Mouse (Mus musculus): Measurements from ENCODE around the gene Il17ra. TPM values are rescaled to one million over a fixed set of nuclear protein-coding genes. Genes with fewer than 3 reads are reported as not detected.

The Il17ra gene
- polyA plus RNA-seq, 1 experiment from 2014 or later: 4.0 TPM

DNA sequence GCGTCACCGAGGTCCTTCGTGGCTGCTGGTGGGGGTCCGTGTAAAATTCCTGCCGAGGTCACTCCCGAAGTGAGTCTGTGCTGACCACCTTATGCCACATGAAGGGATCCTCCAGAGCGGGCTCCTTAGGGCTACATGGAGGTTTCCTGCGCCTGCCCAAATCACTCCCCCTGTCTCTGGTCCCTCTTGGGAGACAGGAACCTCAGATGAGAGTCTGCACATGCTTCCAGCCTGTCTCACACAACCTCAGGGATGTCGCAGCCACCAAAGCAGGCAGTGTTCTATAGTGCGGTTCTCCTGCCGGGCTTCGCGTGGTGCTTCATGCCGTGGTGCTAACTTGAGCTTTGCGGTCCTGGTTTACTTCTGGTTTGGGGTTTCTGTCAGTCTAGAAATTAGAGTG lies 1.8 kb upstream of the Il17ra start:
- no peaks in the 10 kb centered on the region for H3K9me3 ChIP-seq (replicated peaks)

DNA sequence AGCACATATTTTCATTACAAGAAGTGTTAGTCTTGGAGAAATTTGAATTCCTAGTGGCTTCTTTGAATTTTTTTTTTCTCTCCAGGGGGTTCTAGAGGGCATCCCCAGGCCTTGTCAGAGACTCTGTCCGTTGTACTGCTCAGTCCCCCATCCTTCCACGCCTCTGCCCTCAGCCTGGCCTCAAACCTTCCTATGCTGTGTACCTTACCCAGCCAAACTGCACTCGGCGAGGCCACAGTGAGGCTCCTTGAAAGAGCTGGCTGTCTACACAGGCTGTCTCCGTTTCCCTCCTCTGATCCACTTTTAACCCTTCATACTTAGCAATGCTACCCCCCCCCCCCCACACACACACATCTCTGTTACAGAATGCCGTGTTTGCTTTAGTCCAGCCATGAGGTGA lies 796 bp upstream of the Il17ra start:
- no peak overlapping the region for H3K27ac ChIP-seq (replicated peaks)
- H3K36me3 ChIP-seq: no peaks in the 10 kb centered on the region
- 59% methylated on average over 6 of the region's 6 CpGs for WGBS
- H3K4me3 ChIP-seq (replicated peaks): no peak overlapping the region
- H3K4me2 ChIP-seq: no peak overlapping the region
- no peak overlapping the region for H3K9ac ChIP-seq (replicated peaks)
- H3K27me3 ChIP-seq (replicated peaks): peaks cover 28% of the 10 kb centered on the region
- ATAC-seq (ENCODE audit: low FRiP score): no peak
- H3K4me1 ChIP-seq: peaks cover 16% of the 10 kb centered on the region
- H3K9me3 ChIP-seq (replicated peaks): no peaks in the 10 kb centered on the region

More for the DNA sequence above, 1.8 kb upstream of the Il17ra start:
- H3K4me2 ChIP-seq: no peak overlapping the region
- H3K4me1 ChIP-seq: peaks cover 16% of the 10 kb centered on the region
- no peak overlapping the region for H3K27ac ChIP-seq (replicated peaks)
- H3K4me3 ChIP-seq (replicated peaks): no peak overlapping the region
- 69% methylated on average over 15 of the region's 15 CpGs for WGBS
- no peaks in the 10 kb centered on the region for H3K36me3 ChIP-seq
- no peak for ATAC-seq (ENCODE audit: low FRiP score)
- peaks cover 28% of the 10 kb centered on the region for H3K27me3 ChIP-seq (replicated peaks)
- H3K9ac ChIP-seq (replicated peaks): no peak overlapping the region

DNA sequence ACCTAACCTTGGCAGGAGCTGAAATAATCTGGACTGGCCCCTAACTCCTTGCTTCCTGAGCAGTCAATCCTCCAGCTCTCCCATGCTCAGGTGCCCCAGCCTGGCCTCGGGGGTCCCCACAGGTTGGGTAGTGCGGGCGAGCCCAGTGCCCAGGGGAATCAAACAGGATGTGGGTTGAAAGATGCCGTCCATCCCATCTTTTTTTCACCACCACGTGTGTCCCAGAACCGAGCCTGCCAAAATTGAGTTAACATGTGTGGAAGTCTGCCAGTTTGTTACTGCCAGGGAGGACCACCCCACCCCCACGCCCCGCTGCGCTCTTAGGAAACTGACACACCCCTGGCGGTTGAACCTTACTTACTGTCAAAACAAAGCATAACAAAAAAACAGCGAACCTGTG lies 837 bp downstream of the Il17ra start:
- H3K4me3 ChIP-seq (replicated peaks): peak overlapping the region; percentile 49
- no peaks in the 10 kb centered on the region for H3K36me3 ChIP-seq
- H3K4me2 ChIP-seq: peak overlapping the region; percentile 70
- peaks cover 28% of the 10 kb centered on the region for H3K27me3 ChIP-seq (replicated peaks)
- WGBS: 3% methylated on average over 11 of the region's 11 CpGs
- no peak overlapping the region for H3K27ac ChIP-seq (replicated peaks)
- H3K9ac ChIP-seq (replicated peaks): 0 out of 2 replicates have a peak overlapping the region, but pooled peaks have one; percentile 34
- ATAC-seq (ENCODE audit: low FRiP score): peak; percentile 25; the same call in 1 of the 2 replicates
- H3K4me1 ChIP-seq: peaks cover 16% of the 10 kb centered on the region
- no peaks in the 10 kb centered on the region for H3K9me3 ChIP-seq (replicated peaks)

DNA sequence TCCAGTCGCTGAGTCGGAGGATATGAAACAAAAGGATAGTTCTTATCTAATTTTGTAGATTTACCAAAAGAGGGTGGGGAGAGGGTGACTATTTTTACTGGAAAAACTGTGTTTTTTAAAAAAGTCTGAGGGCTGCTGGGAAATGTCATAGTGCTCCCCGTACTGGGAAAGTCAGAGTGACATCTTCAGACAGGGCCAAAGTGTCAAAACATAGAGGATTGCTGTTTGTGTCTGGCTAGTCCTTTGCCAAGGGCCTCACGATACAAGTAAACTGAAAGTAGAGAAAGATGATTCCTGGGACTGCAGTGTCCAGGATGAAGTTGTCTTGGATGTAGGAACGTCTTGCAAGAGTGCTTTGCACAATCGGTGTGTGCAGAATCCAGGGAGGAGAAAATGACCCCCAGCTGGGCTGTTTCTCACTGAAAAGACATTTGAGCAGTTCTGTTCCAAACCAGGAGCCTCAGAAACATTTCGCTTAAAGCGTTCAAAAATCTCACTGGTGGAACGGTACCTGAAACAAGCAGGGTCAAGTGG lies 1.4 kb downstream of the Il17ra start:
- peaks cover 28% of the 10 kb centered on the region for H3K27me3 ChIP-seq (replicated peaks)
- peak overlapping the region; percentile 49; the same call in 1 of the 2 replicates for H3K4me3 ChIP-seq (replicated peaks)
- peak overlapping the region; percentile 70 for H3K4me2 ChIP-seq
- 48% methylated on average over 9 of the region's 9 CpGs for WGBS
- H3K27ac ChIP-seq (replicated peaks): no peak overlapping the region
- no peaks in the 10 kb centered on the region for H3K9me3 ChIP-seq (replicated peaks)
- no peak overlapping the region for H3K9ac ChIP-seq (replicated peaks)
- no peak for ATAC-seq (ENCODE audit: low FRiP score)
- no peaks in the 10 kb centered on the region for H3K36me3 ChIP-seq
- peaks cover 16% of the 10 kb centered on the region for H3K4me1 ChIP-seq

DNA sequence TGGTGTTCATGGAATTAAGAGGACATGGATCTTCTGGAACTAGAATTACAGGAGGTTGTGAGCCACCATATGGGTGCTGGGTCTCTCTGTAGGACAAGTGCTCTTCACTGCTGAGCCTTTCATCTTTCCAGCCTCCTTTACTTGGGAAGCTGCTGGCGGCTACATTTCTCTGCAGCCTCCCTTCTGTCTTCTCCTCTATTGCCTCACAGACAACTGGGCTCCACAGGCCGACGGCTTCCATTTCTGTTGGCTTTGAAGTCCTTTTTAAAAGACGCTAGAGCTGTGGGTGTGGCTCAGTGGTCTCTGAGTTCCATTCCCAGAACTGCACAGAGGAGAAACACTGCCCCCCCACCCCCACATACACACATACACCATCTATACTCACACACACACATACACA lies 2.3 kb downstream of the Il17ra start:
- Histone ChIP-seq H3K4me2 (no peak overlapping the region), H3K27ac (replicated peaks) (no peak overlapping the region), H3K4me3 (replicated peaks) (no peak overlapping the region), H3K9me3 (replicated peaks) (no peaks in the 10 kb centered on the region), H3K27me3 (replicated peaks) (peaks cover 28% of the 10 kb centered on the region), H3K9ac (replicated peaks) (no peak overlapping the region), H3K4me1 (peaks cover 16% of the 10 kb centered on the region), H3K36me3 (no peaks in the 10 kb centered on the region)
- no peak for ATAC-seq (ENCODE audit: low FRiP score)
- 33% methylated on average over 4 of the region's 4 CpGs for WGBS

DNA sequence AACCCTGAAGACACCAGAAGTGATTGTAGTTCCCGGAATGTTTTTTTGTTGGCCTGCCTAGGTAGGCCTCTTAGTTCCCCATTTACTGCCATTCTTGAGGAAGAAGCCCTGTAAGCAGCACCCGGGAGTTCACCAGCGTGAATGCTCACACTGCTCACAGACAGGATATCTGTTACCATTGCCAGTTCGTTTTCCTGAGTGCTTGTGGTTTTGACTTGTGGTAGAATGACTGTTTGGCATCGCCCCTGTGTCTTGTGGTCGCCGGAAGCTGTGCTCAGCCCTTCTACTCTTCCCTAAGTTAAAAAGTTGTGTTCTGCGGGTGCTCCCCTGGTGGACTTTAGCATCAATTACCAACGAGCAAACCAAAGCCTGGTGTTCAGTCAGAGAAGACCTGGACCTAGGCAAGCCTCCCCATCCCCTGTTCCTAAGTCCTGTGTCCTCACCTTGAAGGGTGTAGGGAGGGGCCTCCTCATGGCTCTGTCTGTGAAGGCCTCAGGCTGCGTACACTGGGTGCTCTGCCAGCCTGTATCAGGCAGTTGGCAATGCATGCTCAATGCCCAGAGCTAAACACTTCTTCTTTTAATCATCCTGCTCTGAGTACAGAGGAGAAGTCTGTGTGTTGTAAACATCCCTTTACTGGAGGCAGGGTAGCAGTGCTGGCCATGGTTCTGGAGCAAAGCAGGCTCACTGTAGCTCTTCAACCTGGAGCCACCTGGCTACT lies 3.7 kb downstream of the Il17ra start:
- WGBS: 79% methylated on average over 10 of the region's 10 CpGs
- no peak overlapping the region for H3K4me3 ChIP-seq (replicated peaks)
- ATAC-seq (ENCODE audit: low FRiP score): no peak

DNA sequence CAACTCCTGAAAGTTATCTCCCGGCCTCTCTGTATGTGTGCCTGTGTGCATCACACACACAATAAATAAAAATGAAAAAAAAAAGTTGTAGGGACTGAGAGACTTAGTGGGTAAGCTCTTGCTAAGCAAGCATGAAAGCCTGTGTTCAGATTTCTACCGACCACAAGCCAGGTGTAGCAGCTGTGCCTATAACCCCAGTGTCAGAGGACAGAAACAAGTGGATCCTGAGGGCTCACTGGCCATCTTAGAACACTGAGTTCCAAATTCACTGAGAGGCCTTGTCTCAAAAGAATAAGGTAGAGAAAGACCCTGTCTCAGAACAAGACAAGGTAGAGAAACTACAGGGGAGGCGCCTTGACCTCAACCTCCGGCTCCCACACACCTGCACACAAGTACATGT lies 5.2 kb downstream of the Il17ra start:
- Histone ChIP-seq H3K27ac (replicated peaks) (no peak overlapping the region), H3K4me3 (replicated peaks) (no peak overlapping the region), H3K27me3 (replicated peaks) (peaks cover 14% of the 10 kb centered on the region; the same call in 1 of the 2 replicates), H3K36me3 (no peaks in the 10 kb centered on the region), H3K9ac (replicated peaks) (no peak overlapping the region), H3K4me1 (peaks cover 26% of the 10 kb centered on the region), H3K9me3 (replicated peaks) (no peaks in the 10 kb centered on the region), H3K4me2 (no peak overlapping the region)
- no peak for ATAC-seq (ENCODE audit: low FRiP score)
- WGBS: 95% methylated on average over 4 of the region's 4 CpGs

More for the DNA sequence above, 3.7 kb downstream of the Il17ra start:
- Histone ChIP-seq H3K9me3 (replicated peaks) (no peaks in the 10 kb centered on the region), H3K4me1 (peaks cover 18% of the 10 kb centered on the region), H3K27me3 (replicated peaks) (peaks cover 20% of the 10 kb centered on the region), H3K4me2 (no peak overlapping the region), H3K9ac (replicated peaks) (no peak overlapping the region), H3K27ac (replicated peaks) (no peak overlapping the region), H3K36me3 (no peaks in the 10 kb centered on the region)

DNA sequence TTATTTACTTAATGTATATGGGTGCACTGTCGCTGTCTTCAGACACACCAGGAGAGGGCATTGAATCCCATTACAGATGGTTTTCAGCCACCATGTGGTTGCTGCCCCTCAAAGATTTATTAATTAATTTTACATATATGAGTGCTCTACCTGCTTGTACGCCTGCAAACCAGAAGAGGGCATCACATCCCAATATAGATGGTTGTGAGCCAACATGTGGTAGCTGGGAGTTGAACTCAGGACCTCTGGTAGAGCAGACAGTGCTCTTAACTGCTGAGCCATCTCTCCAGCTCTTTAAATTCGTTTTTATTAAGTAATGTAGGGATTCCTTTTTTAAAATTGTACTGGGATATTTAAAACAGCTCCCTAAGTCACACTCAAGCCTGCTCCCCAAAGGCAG lies 6.2 kb downstream of the Il17ra start:
- Histone ChIP-seq H3K27ac (replicated peaks) (no peak overlapping the region), H3K27me3 (replicated peaks) (peaks cover 9% of the 10 kb centered on the region; the same call in 1 of the 2 replicates), H3K9ac (replicated peaks) (no peak overlapping the region), H3K4me3 (replicated peaks) (no peak overlapping the region), H3K9me3 (replicated peaks) (no peaks in the 10 kb centered on the region), H3K4me1 (peaks cover 26% of the 10 kb centered on the region), H3K4me2 (no peak overlapping the region), H3K36me3 (no peaks in the 10 kb centered on the region)
- 78% methylated on average over 3 of the region's 3 CpGs for WGBS
- ATAC-seq (ENCODE audit: low FRiP score): no peak

DNA sequence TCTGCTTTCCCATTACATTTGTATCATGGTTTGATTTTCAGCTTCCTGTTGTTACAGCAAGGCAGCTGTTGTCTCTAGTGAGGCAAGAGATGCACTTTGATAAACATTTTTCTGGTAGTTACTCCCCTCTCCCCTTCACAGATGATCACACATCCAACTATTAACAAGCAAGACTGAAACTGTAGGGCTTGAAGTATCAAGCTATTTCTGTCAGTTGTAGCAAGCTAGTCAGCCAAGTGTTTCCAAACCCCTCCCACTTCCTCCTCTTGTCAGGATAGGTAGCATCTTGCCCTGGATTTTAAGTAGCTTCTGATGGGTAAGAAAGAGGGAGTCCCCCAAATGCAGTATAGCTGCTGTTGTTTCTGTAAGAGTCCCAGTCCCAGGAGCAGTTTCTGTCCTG lies 6.7 kb downstream of the Il17ra start:
- H3K27ac ChIP-seq (replicated peaks): no peak overlapping the region
- H3K4me3 ChIP-seq (replicated peaks): no peak overlapping the region
- peaks cover 4% of the 10 kb centered on the region; the same call in 1 of the 2 replicates for H3K27me3 ChIP-seq (replicated peaks)
- H3K36me3 ChIP-seq: no peaks in the 10 kb centered on the region
- no peak for ATAC-seq (ENCODE audit: low FRiP score)
- no peaks in the 10 kb centered on the region for H3K9me3 ChIP-seq (replicated peaks)
- peaks cover 27% of the 10 kb centered on the region for H3K4me1 ChIP-seq
- no peak overlapping the region for H3K9ac ChIP-seq (replicated peaks)
- no peak overlapping the region for H3K4me2 ChIP-seq

DNA sequence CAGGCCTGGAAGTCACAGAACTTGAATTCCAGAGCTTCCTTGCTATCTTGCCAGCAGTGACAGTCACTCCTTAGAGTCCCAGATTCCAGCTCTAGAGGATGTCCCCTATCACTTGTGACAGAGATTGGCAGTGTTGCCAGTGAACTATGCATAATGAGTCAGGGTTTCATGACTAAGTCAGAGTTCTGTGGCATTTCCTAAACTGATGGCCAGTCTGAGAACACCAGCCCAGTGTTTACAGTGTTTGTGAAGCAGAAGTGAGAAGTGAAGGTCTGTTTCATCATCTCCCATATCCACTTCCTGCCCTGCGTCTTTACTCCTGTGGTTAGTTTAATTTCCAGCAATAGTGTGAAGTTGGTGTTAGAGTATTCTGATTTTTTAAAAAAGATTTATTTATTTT lies 7.6 kb downstream of the Il17ra start:
- H3K4me3 ChIP-seq (replicated peaks): no peak overlapping the region
- H3K9me3 ChIP-seq (replicated peaks): no peaks in the 10 kb centered on the region
- no peak overlapping the region for H3K9ac ChIP-seq (replicated peaks)
- no peak overlapping the region for H3K4me2 ChIP-seq
- ATAC-seq (ENCODE audit: low FRiP score): no peak
- no peaks in the 10 kb centered on the region for H3K27me3 ChIP-seq (replicated peaks)
- H3K27ac ChIP-seq (replicated peaks): no peak overlapping the region
- peaks cover 27% of the 10 kb centered on the region for H3K4me1 ChIP-seq
- 93% methylated on average over 1 of the region's 1 CpGs for WGBS
- no peaks in the 10 kb centered on the region for H3K36me3 ChIP-seq

DNA sequence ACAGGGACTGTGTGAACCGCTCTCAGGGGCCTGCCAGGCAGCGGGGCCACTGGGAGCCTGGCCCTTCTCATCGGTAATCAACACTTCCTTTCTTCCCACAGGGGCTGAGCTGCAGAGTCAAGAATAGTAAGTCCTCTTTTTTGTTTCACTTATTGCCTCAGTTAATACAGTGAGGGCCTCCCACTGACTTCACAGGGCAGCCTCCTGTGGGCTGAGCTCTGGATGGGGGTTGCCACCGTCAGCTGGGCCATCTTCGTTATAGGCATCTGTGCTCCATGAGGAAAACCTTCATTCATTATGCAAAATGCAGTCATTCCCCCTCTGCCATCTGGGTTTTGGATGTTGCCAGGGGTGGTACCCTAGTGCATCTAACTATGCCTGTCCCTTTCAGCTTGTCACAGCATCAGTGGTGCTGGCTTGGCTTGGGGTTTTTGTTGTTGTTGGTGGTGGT lies 9.0 kb downstream of the Il17ra start:
- no peaks in the 10 kb centered on the region for H3K36me3 ChIP-seq
- H3K27ac ChIP-seq (replicated peaks): peak overlapping the region; percentile 69
- H3K4me1 ChIP-seq: peaks cover 27% of the 10 kb centered on the region
- H3K27me3 ChIP-seq (replicated peaks): no peaks in the 10 kb centered on the region
- H3K4me2 ChIP-seq: peak overlapping the region; percentile 27; the same call in 1 of the 2 replicates
- WGBS: 2% methylated on average over 5 of the region's 5 CpGs
- H3K9ac ChIP-seq (replicated peaks): no peak overlapping the region
- H3K4me3 ChIP-seq (replicated peaks): no peak overlapping the region
- ATAC-seq (ENCODE audit: low FRiP score): peak; percentile 66
- H3K9me3 ChIP-seq (replicated peaks): no peaks in the 10 kb centered on the region

DNA sequence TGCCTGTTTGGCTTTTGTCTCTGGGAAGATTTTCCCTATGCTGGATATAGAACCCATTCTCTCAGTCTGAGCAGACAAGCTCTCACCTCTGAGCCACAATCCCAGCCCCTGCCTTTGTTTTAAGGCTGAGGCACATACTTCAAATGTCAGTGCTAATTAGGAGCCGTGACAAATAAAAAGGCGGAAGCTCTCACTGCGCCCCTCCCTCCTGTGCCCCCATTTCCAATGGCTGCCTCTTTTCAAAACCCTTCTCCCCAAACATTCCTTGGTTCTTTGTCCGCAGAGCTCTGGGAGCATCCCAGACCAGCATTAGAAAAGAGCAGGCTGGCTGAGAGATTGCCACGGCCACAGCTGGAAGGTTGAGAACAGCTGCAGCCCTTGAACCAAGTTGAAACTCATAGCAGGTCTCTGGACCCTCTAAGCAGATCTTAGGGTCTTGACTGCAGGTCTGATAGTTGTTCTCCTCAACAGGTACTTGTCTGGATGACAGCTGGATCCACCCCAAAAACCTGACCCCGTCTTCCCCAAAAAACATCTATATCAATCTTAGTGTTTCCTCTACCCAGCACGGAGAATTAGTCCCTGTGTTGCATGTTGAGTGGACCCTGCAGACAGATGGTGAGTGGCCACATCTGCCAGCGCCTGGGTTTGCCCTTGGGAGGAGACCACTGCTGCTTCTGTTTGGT lies 9.6 kb downstream of the Il17ra start:
- Histone ChIP-seq H3K4me1 (peaks cover 27% of the 10 kb centered on the region), H3K4me3 (replicated peaks) (no peak overlapping the region), H3K27ac (replicated peaks) (peak overlapping the region; percentile 69), H3K27me3 (replicated peaks) (no peaks in the 10 kb centered on the region), H3K9me3 (replicated peaks) (no peaks in the 10 kb centered on the region), H3K4me2 (peak overlapping the region; percentile 27; the same call in 1 of the 2 replicates), H3K9ac (replicated peaks) (no peak overlapping the region), H3K36me3 (no peaks in the 10 kb centered on the region)
- ATAC-seq (ENCODE audit: low FRiP score): peak; percentile 42
- 10% methylated on average over 8 of the region's 8 CpGs for WGBS
